Mouse (Mus musculus): ENCODE data around the gene Slc25a1. TPM values are rescaled to one million over a fixed set of nuclear protein-coding genes. Genes with fewer than 3 reads are reported as not detected.

Gene Slc25a1
- polyA plus RNA-seq, 1 experiment from 2014 or later = 94.0 TPM

GRCm38 (mm10) chr16:17879571-17879970 is 48.4 kb downstream of the Slc25a1 start:
- no peaks in the 10 kb centered on the region for H3K9me3 ChIP-seq (ENCODE audit: low read length)
- no peaks in the 10 kb centered on the region for H3K36me3 ChIP-seq (ENCODE audit: insufficient read depth, low read length)
- WGBS = 84% methylated on average over 4 of the region's 4 CpGs
- DNase-seq (ENCODE audit: low spot score) (no peak), ATAC-seq (no peak)
- H3K27me3 ChIP-seq (replicated peaks; ENCODE audit: insufficient read depth, low read length) = no peaks in the 10 kb centered on the region
- no peak overlapping the region for H3K9ac ChIP-seq (replicated peaks; ENCODE audit: low read depth)
- peaks cover 5% of the 10 kb centered on the region; the same call in 1 of the 2 replicates for H3K4me1 ChIP-seq (ENCODE audit: insufficient read depth, low read depth, low read length)
- no peak overlapping the region for H3K27ac ChIP-seq (ENCODE audit: low read length)
- H3K4me3 ChIP-seq (ENCODE audit: low read depth, low read length) = no peak overlapping the region
- H3K4me2 ChIP-seq (replicated peaks; ENCODE audit: low read depth, low read length) = no peak overlapping the region
- TF ChIP-seq EP300 (IDR thresholded peaks at IDR 0.05) (no peak), CTCF (IDR thresholded peaks at IDR 0.05) (no peak)

DNA sequence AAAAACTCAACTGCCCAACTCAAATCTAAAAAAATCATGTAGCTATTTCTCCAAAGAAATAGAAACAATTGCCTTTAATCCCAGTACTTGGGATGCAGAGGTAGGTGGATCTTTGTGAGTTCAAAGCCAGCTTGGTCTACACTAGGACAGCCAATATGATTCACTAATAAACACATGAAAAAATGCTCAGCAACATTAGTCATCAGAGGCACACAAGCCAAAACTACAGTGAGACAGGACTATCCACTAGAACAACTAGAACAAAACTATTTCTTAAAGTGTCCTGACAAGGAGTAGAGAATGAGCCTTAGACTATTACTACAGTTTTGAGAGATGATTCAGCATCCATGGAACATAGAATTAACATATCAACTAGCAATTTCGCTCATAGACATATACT is 51.9 kb downstream of the Slc25a1 start:
- H3K4me2 ChIP-seq (replicated peaks; ENCODE audit: low read depth, low read length) = no peak overlapping the region
- H3K4me1 ChIP-seq (ENCODE audit: insufficient read depth, low read depth, low read length) = 0 out of 2 replicates have a peak, but pooled peaks cover 5% of the 10 kb centered on the region
- 91% methylated on average over 1 of the region's 1 CpGs for WGBS
- no peak for TF ChIP-seq EP300 (IDR thresholded peaks at IDR 0.05)
- TF ChIP-seq CTCF (IDR thresholded peaks at IDR 0.05) = no peak
- no peak overlapping the region for H3K9ac ChIP-seq (replicated peaks; ENCODE audit: low read depth)
- H3K27ac ChIP-seq (ENCODE audit: low read length) = no peak overlapping the region
- H3K4me3 ChIP-seq (ENCODE audit: low read depth, low read length) = no peak overlapping the region
- H3K9me3 ChIP-seq (ENCODE audit: low read length) = no peaks in the 10 kb centered on the region
- no peaks in the 10 kb centered on the region for H3K27me3 ChIP-seq (replicated peaks; ENCODE audit: insufficient read depth, low read length)
- DNase-seq (ENCODE audit: low spot score) (no peak), ATAC-seq (no peak)
- H3K36me3 ChIP-seq (ENCODE audit: insufficient read depth, low read length) = peaks cover 10% of the 10 kb centered on the region

Other genes with a start within 250 kb of the Slc25a1 start
- gene Med15, start 195.3 kb downstream of the Slc25a1 start, polyA plus RNA-seq (2015; fragmentation: Nextera tagmentation; extraction: Ambion mirVana) = 23.0 and 24.0 TPM in 2 replicates
- gene Klhl22, start 168.6 kb downstream of the Slc25a1 start, polyA plus RNA-seq (2015; fragmentation: Nextera tagmentation; extraction: Ambion mirVana) = 25.4 and 29.8 TPM in 2 replicates
- 18.5 and 20.4 TPM in 2 replicates for gene Scarf2, start 130.9 kb downstream of the Slc25a1 start, polyA plus RNA-seq (2015; fragmentation: Nextera tagmentation; extraction: Ambion mirVana)
- gene B830017H08Rik, start 95.1 kb downstream of the Slc25a1 start, polyA plus RNA-seq (2015; fragmentation: Nextera tagmentation; extraction: Ambion mirVana) = not detected in 2 replicates
- 1.8 TPM in 2 replicates for gene Car15, start 89.9 kb downstream of the Slc25a1 start, polyA plus RNA-seq (2015; fragmentation: Nextera tagmentation; extraction: Ambion mirVana)
- 0.11 and 0.18 TPM in 2 replicates for gene Gm20518, start 36.5 kb downstream of the Slc25a1 start, polyA plus RNA-seq (2015; fragmentation: Nextera tagmentation; extraction: Ambion mirVana)
- gene Tssk1, start 34.0 kb downstream of the Slc25a1 start, polyA plus RNA-seq (2015; fragmentation: Nextera tagmentation; extraction: Ambion mirVana) = not detected in 2 replicates
- 47.3 and 49.2 TPM in 2 replicates for gene Dgcr2, start 29.7 kb downstream of the Slc25a1 start, polyA plus RNA-seq (2015; fragmentation: Nextera tagmentation; extraction: Ambion mirVana)
- not detected in 2 replicates for gene Tssk2, start 29.6 kb downstream of the Slc25a1 start, polyA plus RNA-seq (2015; fragmentation: Nextera tagmentation; extraction: Ambion mirVana)
- gene Ess2, start 16.9 kb downstream of the Slc25a1 start, polyA plus RNA-seq (2015; fragmentation: Nextera tagmentation; extraction: Ambion mirVana) = 21.8 and 22.6 TPM in 2 replicates
- gene Gsc2, start 13.2 kb downstream of the Slc25a1 start, polyA plus RNA-seq (2015; fragmentation: Nextera tagmentation; extraction: Ambion mirVana) = not detected in 2 replicates
- 0.21 and 0.30 TPM in 2 replicates for gene Vpreb2, start 52.2 kb upstream of the Slc25a1 start, polyA plus RNA-seq (2015; fragmentation: Nextera tagmentation; extraction: Ambion mirVana)
- 78.6 and 87.2 TPM in 2 replicates for gene Dgcr6, start 124.6 kb upstream of the Slc25a1 start, polyA plus RNA-seq (2015; fragmentation: Nextera tagmentation; extraction: Ambion mirVana)
- 10.6 and 11.0 TPM in 2 replicates for gene Prodh, start 162.0 kb upstream of the Slc25a1 start, polyA plus RNA-seq (2015; fragmentation: Nextera tagmentation; extraction: Ambion mirVana)
- 0.17 and 0.23 TPM in 2 replicates for gene Rtn4r, start 199.4 kb upstream of the Slc25a1 start, polyA plus RNA-seq (2015; fragmentation: Nextera tagmentation; extraction: Ambion mirVana)